Mouse (Mus musculus) monocyte, adult 5-6 weeks (primary cell): ENCODE measurements around the gene S1pr5. TPM values are rescaled to one million over a fixed set of nuclear protein-coding genes. Genes with fewer than 3 reads are reported as not detected.
"Not testable (repeated sequence)": the region's sequence is repeated elsewhere in the genome, so short reads cannot be mapped to it uniquely, and the experiment has no call there.

Source experiments
- ATAC-seq: fragments of 153-309, 156-312 bp; replicated peaks from 2 replicates; pipeline ENCODE4 v1.8.0; 2017; ENCODE audit warnings: mild to moderate bottlenecking; ENCODE audit not compliant: low TSS enrichment, insufficient number of reproducible peaks, severe bottlenecking, poor library complexity, low FRiP score
- total RNA-seq: library from RNA; stranded (forward); fragments of 200-1000, 200-491, 200-594 nt; gene quantifications from 3 replicates; pipeline ENCODE4 v1.2.3, GENCODE M21; 2017

Gene S1pr5
- total RNA-seq: 303 to 435 TPM (median 308 TPM) in 3 replicates

- ATAC-seq: peak; percentile 58
Observed at GRCm38 (mm10) chr9:21248326-21248725, at the start of gene S1pr5. Gene S1pr5, minus strand, starts transcription at chr9:21248443.

GRCm38 (mm10) chr9:21292271-21292670 lies 44.0 kb upstream of the S1pr5 start:
- ATAC-seq: no peak

GRCm38 (mm10) chr9:21291868-21292267 lies 43.6 kb upstream of the S1pr5 start:
- not testable (repeated sequence) for ATAC-seq

GRCm38 (mm10) chr9:21291022-21291787 lies 43.0 kb upstream of the S1pr5 start, which contains the start of gene Cdkn2d:
Gene Cdkn2d, minus strand, starts transcription at chr9:21291407.
- ATAC-seq: peak; percentile 80

GRCm38 (mm10) chr9:21290589-21290988 lies 42.3 kb upstream of the S1pr5 start:
- ATAC-seq: no peak

GRCm38 (mm10) chr9:21289337-21289671 lies 41.1 kb upstream of the S1pr5 start:
- no peak for ATAC-seq

- ATAC-seq: no peak
Observed at GRCm38 (mm10) chr9:21288404-21289336, 40.4 kb upstream of the S1pr5 start.

- ATAC-seq: peak; percentile 79
Observed at GRCm38 (mm10) chr9:21287571-21288402, 39.5 kb upstream of the S1pr5 start, which contains the start of gene Kri1. Gene Kri1, minus strand, starts transcription at chr9:21287969.

GRCm38 (mm10) chr9:21286753-21287152 lies 38.5 kb upstream of the S1pr5 start:
- ATAC-seq: no peak

GRCm38 (mm10) chr9:21283994-21284393 lies 35.8 kb upstream of the S1pr5 start:
- ATAC-seq: no peak

GRCm38 (mm10) chr9:21283591-21283990 lies 35.3 kb upstream of the S1pr5 start:
- no peak for ATAC-seq

GRCm38 (mm10) chr9:21277776-21278175 lies 29.5 kb upstream of the S1pr5 start:
- ATAC-seq: no peak

GRCm38 (mm10) chr9:21276307-21276706 lies 28.1 kb upstream of the S1pr5 start:
- no peak for ATAC-seq

- no peak for ATAC-seq
Observed at GRCm38 (mm10) chr9:21275727-21276126, 27.5 kb upstream of the S1pr5 start.

- ATAC-seq: no peak
Observed at GRCm38 (mm10) chr9:21275013-21275710, 26.9 kb upstream of the S1pr5 start.

GRCm38 (mm10) chr9:21274336-21274735 lies 26.1 kb upstream of the S1pr5 start:
- no peak for ATAC-seq

GRCm38 (mm10) chr9:21273520-21274228 lies 25.4 kb upstream of the S1pr5 start:
- ATAC-seq: no peak

- no peak for ATAC-seq
Observed at GRCm38 (mm10) chr9:21273094-21273493, 24.9 kb upstream of the S1pr5 start.
